Mouse (Mus musculus) liver, adult 2 months (tissue): ENCODE measurements around the gene Tanc1.

ENCODE experiments used
- CTCF ChIP-seq: fragments of 200-500 bp; IDR thresholded peaks from 2 replicates; pipeline ENCODE4 v1.5.1; 2011; ENCODE audit warnings: low read depth, low read length, control low read depth
- POLR2A ChIP-seq: fragments of 200-500 bp; IDR thresholded peaks from 2 replicates; pipeline ENCODE4 v1.6.1; 2011; ENCODE audit warnings: low read length, control low read depth; ENCODE audit not compliant: insufficient read depth; ENCODE audit errors: extremely low read depth

- TF ChIP-seq CTCF, result no peak
- no peak for TF ChIP-seq POLR2A
These were observed 144.4 kb downstream of the Tanc1 start for GRCm38 (mm10) chr2:59756137-59756753.
